Mouse (Mus musculus): Measurements from ENCODE around the gene Gpr137c.

DNA sequence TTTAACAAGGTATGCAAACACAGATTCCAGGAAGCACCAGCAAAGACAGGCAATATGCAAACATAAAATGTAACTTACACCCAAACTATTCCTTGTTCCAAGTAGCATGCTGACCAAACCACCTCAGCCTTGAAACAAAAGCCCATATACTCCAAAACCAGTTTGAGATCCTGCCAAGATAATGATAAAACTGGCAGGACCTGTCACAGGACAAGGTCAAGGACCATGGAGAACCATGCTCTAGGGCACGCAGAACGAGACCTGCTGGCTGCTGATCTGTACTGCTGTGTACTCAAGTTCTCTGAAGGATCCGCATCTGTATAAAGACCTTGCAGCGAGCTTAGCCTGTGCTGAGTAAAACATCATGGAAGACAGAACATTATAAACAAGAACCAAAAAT lies 1.8 kb upstream of the Gpr137c start:
- TF ChIP-seq CHD2 (IDR thresholded peaks at IDR 0.05; ENCODE audit: low read length): no peak
- no peak for TF ChIP-seq RAD21 (IDR thresholded peaks at IDR 0.05; ENCODE audit: low read depth, low read length)
- TF ChIP-seq MEF2A (IDR thresholded peaks at IDR 0.05; ENCODE audit: borderline replicate concordance, low read depth, low read length): no peak
- TF ChIP-seq EP300 (IDR thresholded peaks at IDR 0.05; ENCODE audit: low read length): no peak
- no peak for TF ChIP-seq USF1 (IDR thresholded peaks at IDR 0.05; ENCODE audit: low read depth, low read length)
- no peak for TF ChIP-seq POLR2A (IDR thresholded peaks at IDR 0.05; ENCODE audit: low read depth, low read length)
- no peak for TF ChIP-seq CTCF (conservative IDR thresholded peaks at IDR 0.05 in 1 of 2, IDR thresholded peaks at IDR 0.05 in 1 of 2; ENCODE audit: low read depth in 2 of 2, low read length in 2 of 2)
- no peak for TF ChIP-seq RCOR1 (conservative IDR thresholded peaks at IDR 0.05; ENCODE audit: low read depth, low read length)
- TF ChIP-seq IRF4 (IDR thresholded peaks at IDR 0.05; ENCODE audit: low read depth, low read length): no peak
- no peak for TF ChIP-seq MXI1 (IDR thresholded peaks at IDR 0.05; ENCODE audit: low read depth, low read length)
